Mouse (Mus musculus): ENCODE results near the gene Atp10b. TPM values are rescaled to one million over a fixed set of nuclear protein-coding genes. Genes with fewer than 3 reads are reported as not detected.
"Not testable (repeated sequence)": the region's sequence is repeated elsewhere in the genome, so short reads cannot be mapped to it uniquely, and the experiment has no call there.

The Atp10b gene
- polyA plus RNA-seq (2015; fragmentation: Nextera tagmentation; extraction: Ambion mirVana) = 1.4 and 2.0 TPM in 2 replicates

GRCm38 (mm10) chr11:43149577-43149976, at the start of gene Atp10b:
Gene Atp10b, plus strand, starts transcription at chr11:43149877.
- no peak within 1 kb of the TSS for H3K27ac ChIP-seq (replicated peaks)
- no peaks in the 10 kb centered on the region for H3K27me3 ChIP-seq
- no peaks in the 10 kb centered on the region for H3K9me3 ChIP-seq (replicated peaks)
- WGBS = 60% methylated on average over 1 of the region's 1 CpGs
- no peak within 1 kb of the TSS for H3K4me3 ChIP-seq (replicated peaks)
- no peak for ATAC-seq (ENCODE audit: insufficient number of reproducible peaks, low FRiP score, low TSS enrichment, low read depth)
- no peaks in the 10 kb centered on the region for H3K4me1 ChIP-seq
- no peak within 1 kb of the TSS for H3K9ac ChIP-seq
- no peaks in the 10 kb centered on the region for H3K36me3 ChIP-seq
- no peak within 1 kb of the TSS for H3K4me2 ChIP-seq (replicated peaks)

GRCm38 (mm10) chr11:43101357-43101756, 48.3 kb upstream of the Atp10b start:
- Histone ChIP-seq H3K27me3 (no peaks in the 10 kb centered on the region), H3K36me3 (no peaks in the 10 kb centered on the region), H3K27ac (replicated peaks) (no peak overlapping the region), H3K9me3 (replicated peaks) (no peaks in the 10 kb centered on the region), H3K9ac (no peak overlapping the region), H3K4me3 (replicated peaks) (no peak overlapping the region), H3K4me1 (no peaks in the 10 kb centered on the region), H3K4me2 (replicated peaks) (no peak overlapping the region)
- no peak for ATAC-seq (ENCODE audit: insufficient number of reproducible peaks, low FRiP score, low TSS enrichment, low read depth)
- WGBS = 74% methylated on average over 1 of the region's 1 CpGs

- H3K9ac ChIP-seq = no peak overlapping the region
- WGBS = 87% methylated on average over 4 of the region's 4 CpGs
Observed at GRCm38 (mm10) chr11:43125908-43126477, 23.7 kb upstream of the Atp10b start.

GRCm38 (mm10) chr11:43126573-43126972, 23.1 kb upstream of the Atp10b start:
- H3K9ac ChIP-seq; H3K9me3 ChIP-seq (replicated peaks); H3K36me3 ChIP-seq; H3K4me2 ChIP-seq (replicated peaks); ATAC-seq (ENCODE audit: insufficient number of reproducible peaks, low FRiP score, low TSS enrichment, low read depth); H3K27ac ChIP-seq (replicated peaks); H3K4me1 ChIP-seq; H3K4me3 ChIP-seq (replicated peaks); H3K27me3 ChIP-seq: not testable (repeated sequence)
- 77% methylated on average over 12 of the region's 12 CpGs for WGBS

More at GRCm38 (mm10) chr11:43125908-43126477, 23.7 kb upstream of the Atp10b start:
- no peaks in the 10 kb centered on the region for H3K9me3 ChIP-seq (replicated peaks)
- no peak for ATAC-seq (ENCODE audit: insufficient number of reproducible peaks, low FRiP score, low TSS enrichment, low read depth)
- H3K4me1 ChIP-seq = no peaks in the 10 kb centered on the region
- H3K27me3 ChIP-seq = no peaks in the 10 kb centered on the region
- H3K4me2 ChIP-seq (replicated peaks) = no peak overlapping the region
- H3K27ac ChIP-seq (replicated peaks) = no peak overlapping the region
- no peak overlapping the region for H3K4me3 ChIP-seq (replicated peaks)
- H3K36me3 ChIP-seq = no peaks in the 10 kb centered on the region

GRCm38 (mm10) chr11:43141296-43141695, 8.4 kb upstream of the Atp10b start:
- H3K27me3 ChIP-seq = no peaks in the 10 kb centered on the region
- H3K36me3 ChIP-seq = no peaks in the 10 kb centered on the region
- no peak for ATAC-seq (ENCODE audit: insufficient number of reproducible peaks, low FRiP score, low TSS enrichment, low read depth)
- H3K4me3 ChIP-seq (replicated peaks) = no peak overlapping the region
- WGBS = 86% methylated on average over 1 of the region's 1 CpGs
- H3K9ac ChIP-seq = no peak overlapping the region
- no peaks in the 10 kb centered on the region for H3K9me3 ChIP-seq (replicated peaks)
- H3K4me2 ChIP-seq (replicated peaks) = no peak overlapping the region
- no peak overlapping the region for H3K27ac ChIP-seq (replicated peaks)
- no peaks in the 10 kb centered on the region for H3K4me1 ChIP-seq

GRCm38 (mm10) chr11:43142811-43143210, 6.9 kb upstream of the Atp10b start:
- ATAC-seq (ENCODE audit: insufficient number of reproducible peaks, low FRiP score, low TSS enrichment, low read depth) = no peak
- Histone ChIP-seq H3K36me3 (no peaks in the 10 kb centered on the region), H3K9ac (no peak overlapping the region), H3K4me3 (replicated peaks) (no peak overlapping the region), H3K27ac (replicated peaks) (no peak overlapping the region), H3K4me1 (no peaks in the 10 kb centered on the region), H3K4me2 (replicated peaks) (no peak overlapping the region), H3K27me3 (no peaks in the 10 kb centered on the region), H3K9me3 (replicated peaks) (no peaks in the 10 kb centered on the region)
- 66% methylated on average over 1 of the region's 1 CpGs for WGBS

- ATAC-seq (ENCODE audit: insufficient number of reproducible peaks, low FRiP score, low TSS enrichment, low read depth) = no peak
- 82% methylated on average over 1 of the region's 1 CpGs for WGBS
Observed at GRCm38 (mm10) chr11:43144178-43144577, 5.5 kb upstream of the Atp10b start.

GRCm38 (mm10) chr11:43144882-43145281, 4.8 kb upstream of the Atp10b start:
- H3K4me3 ChIP-seq (replicated peaks); H3K27me3 ChIP-seq; H3K4me1 ChIP-seq; ATAC-seq (ENCODE audit: insufficient number of reproducible peaks, low FRiP score, low TSS enrichment, low read depth); H3K9me3 ChIP-seq (replicated peaks); H3K4me2 ChIP-seq (replicated peaks); H3K9ac ChIP-seq; H3K27ac ChIP-seq (replicated peaks); H3K36me3 ChIP-seq: not testable (repeated sequence)
- 79% methylated on average over 2 of the region's 2 CpGs for WGBS

More at GRCm38 (mm10) chr11:43144178-43144577, 5.5 kb upstream of the Atp10b start:
- Histone ChIP-seq H3K4me3 (replicated peaks) (no peak overlapping the region), H3K36me3 (no peaks in the 10 kb centered on the region), H3K4me2 (replicated peaks) (no peak overlapping the region), H3K9ac (no peak overlapping the region), H3K27ac (replicated peaks) (no peak overlapping the region), H3K4me1 (no peaks in the 10 kb centered on the region), H3K27me3 (no peaks in the 10 kb centered on the region), H3K9me3 (replicated peaks) (no peaks in the 10 kb centered on the region)

GRCm38 (mm10) chr11:43147380-43147779, 2.3 kb upstream of the Atp10b start:
- 48% methylated on average over 2 of the region's 2 CpGs for WGBS
- Histone ChIP-seq H3K9ac (no peak overlapping the region), H3K27ac (replicated peaks) (no peak overlapping the region), H3K4me3 (replicated peaks) (no peak overlapping the region), H3K4me1 (no peaks in the 10 kb centered on the region), H3K27me3 (no peaks in the 10 kb centered on the region), H3K9me3 (replicated peaks) (no peaks in the 10 kb centered on the region), H3K4me2 (replicated peaks) (no peak overlapping the region), H3K36me3 (no peaks in the 10 kb centered on the region)
- ATAC-seq (ENCODE audit: insufficient number of reproducible peaks, low FRiP score, low TSS enrichment, low read depth) = peak; percentile 34; the same call in 1 of the 2 replicates

GRCm38 (mm10) chr11:43148341-43148740, 1.3 kb upstream of the Atp10b start:
- H3K4me1 ChIP-seq = no peaks in the 10 kb centered on the region
- ATAC-seq (ENCODE audit: insufficient number of reproducible peaks, low FRiP score, low TSS enrichment, low read depth) = no peak
- H3K4me2 ChIP-seq (replicated peaks) = no peak overlapping the region
- H3K9me3 ChIP-seq (replicated peaks) = no peaks in the 10 kb centered on the region
- no peaks in the 10 kb centered on the region for H3K27me3 ChIP-seq
- 67% methylated on average over 1 of the region's 1 CpGs for WGBS
- H3K9ac ChIP-seq = no peak overlapping the region
- H3K27ac ChIP-seq (replicated peaks) = no peak overlapping the region
- H3K4me3 ChIP-seq (replicated peaks) = no peak overlapping the region
- no peaks in the 10 kb centered on the region for H3K36me3 ChIP-seq

- Histone ChIP-seq H3K36me3 (no peaks in the 10 kb centered on the region), H3K9me3 (replicated peaks) (no peaks in the 10 kb centered on the region), H3K27ac (replicated peaks) (no peak overlapping the region), H3K4me2 (replicated peaks) (no peak overlapping the region), H3K27me3 (no peaks in the 10 kb centered on the region), H3K9ac (no peak overlapping the region), H3K4me1 (no peaks in the 10 kb centered on the region), H3K4me3 (replicated peaks) (no peak overlapping the region)
- 81% methylated on average over 1 of the region's 1 CpGs for WGBS
- no peak for ATAC-seq (ENCODE audit: insufficient number of reproducible peaks, low FRiP score, low TSS enrichment, low read depth)
Observed at GRCm38 (mm10) chr11:43155004-43155403, 5.3 kb downstream of the Atp10b start.

GRCm38 (mm10) chr11:43155417-43155816, 5.7 kb downstream of the Atp10b start:
- Histone ChIP-seq H3K27me3 (no peaks in the 10 kb centered on the region), H3K9ac (no peak overlapping the region), H3K4me3 (replicated peaks) (no peak overlapping the region), H3K27ac (replicated peaks) (no peak overlapping the region), H3K4me2 (replicated peaks) (no peak overlapping the region), H3K4me1 (no peaks in the 10 kb centered on the region), H3K36me3 (no peaks in the 10 kb centered on the region), H3K9me3 (replicated peaks) (no peaks in the 10 kb centered on the region)
- WGBS = 59% methylated on average over 2 of the region's 2 CpGs
- no peak for ATAC-seq (ENCODE audit: insufficient number of reproducible peaks, low FRiP score, low TSS enrichment, low read depth)
